Mouse (Mus musculus): ENCODE measurements around the gene Prkcsh. TPM values are rescaled to one million over a fixed set of nuclear protein-coding genes. Genes with fewer than 3 reads are reported as not detected.

Prkcsh gene
- polyA plus RNA-seq, 1 experiment = 106 TPM

DNA sequence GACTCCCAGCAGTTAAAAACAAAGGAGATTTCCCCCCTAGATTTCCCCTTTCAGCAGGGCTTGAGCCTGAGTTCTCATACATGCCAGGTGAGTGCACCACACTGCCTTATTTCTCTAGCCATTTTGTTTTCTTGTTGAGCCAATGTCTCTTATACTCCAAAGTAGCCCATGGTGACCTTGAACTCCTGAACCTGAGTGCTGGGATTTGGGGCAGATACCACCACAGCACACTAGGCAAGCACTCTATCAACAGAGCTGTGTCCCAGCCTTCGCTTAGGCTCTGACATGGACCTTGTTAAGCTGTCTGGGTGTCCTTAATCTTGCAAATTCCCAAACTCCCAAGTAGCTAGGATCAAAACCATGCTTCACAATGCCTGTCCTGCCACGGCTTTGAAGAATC, 39.2 kb downstream of the Prkcsh start:
- DNase-seq (ENCODE audit: extremely low spot score in 1 of 2, low spot score in 1 of 2) = no peak

DNA sequence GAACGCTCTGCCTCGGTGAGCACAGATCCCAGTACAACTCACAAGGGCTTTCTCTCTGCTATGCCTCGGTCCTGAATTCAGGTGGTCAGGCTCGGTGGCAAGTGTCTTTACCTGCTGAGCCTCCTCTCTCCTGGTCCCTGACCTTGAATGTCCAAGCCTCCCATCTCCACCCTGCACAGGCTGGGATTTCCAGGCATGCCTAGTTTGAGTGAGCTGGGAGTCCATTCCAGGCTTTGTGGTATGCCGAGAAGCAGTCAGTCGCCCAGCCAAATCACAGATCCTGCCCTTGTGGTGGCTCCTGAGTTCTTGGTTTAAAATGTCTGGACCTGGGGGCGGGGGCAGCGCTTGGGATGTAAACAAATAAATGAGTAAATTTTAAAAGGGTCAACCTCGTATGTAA, 44.7 kb downstream of the Prkcsh start:
- DNase-seq (ENCODE audit: extremely low spot score in 1 of 2, low spot score in 1 of 2) = no peak

DNA sequence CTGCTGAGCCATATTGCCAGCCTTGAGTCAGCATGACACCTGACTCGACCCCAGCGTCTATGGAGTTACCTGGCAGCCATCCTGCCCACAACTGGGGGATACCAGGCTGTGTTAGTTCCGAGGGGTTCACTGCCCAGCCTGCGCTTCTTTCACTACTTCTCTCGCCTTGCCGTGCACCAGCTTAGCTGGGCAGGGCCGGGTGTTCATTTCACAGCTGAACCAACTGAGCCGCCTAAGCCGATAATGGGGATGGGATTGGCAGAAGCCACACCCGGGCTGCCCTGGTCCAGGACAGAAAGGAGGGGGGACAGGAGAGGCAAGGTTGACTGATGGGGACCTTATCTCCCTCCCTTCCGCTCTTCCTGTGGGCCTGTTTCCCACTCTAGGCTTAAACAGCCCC, 46.7 kb downstream of the Prkcsh start:
- DNase-seq (ENCODE audit: extremely low spot score in 1 of 2, low spot score in 1 of 2) = no peak

DNA sequence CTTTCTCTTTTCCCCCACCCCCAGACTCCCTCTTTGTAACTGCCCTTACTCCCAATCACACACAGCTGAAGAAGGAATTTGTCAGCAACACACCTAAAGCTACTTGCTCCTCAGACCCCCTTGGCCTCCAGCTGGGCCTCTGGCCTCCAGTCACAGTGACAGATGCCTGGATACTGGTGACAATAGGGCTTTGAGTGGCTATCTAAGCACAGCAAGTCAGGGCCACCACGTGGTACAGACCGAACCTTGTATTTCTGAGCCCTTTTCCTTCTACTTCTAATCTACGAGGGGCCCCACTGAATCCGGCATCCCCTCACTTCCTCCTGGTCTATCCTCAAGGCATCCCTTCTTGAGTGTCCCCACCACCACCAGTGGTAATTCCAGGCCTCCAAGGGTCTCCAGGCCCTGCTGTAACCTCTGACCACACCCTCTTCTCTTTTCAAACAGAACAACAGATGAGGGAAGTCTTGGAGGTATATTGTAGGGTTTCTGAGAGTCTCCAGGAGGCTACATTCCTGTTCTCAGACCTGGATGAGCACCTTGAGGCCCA, 47.2 kb downstream of the Prkcsh start:
- DNase-seq (ENCODE audit: extremely low spot score in 1 of 2, low spot score in 1 of 2) = no peak

DNA sequence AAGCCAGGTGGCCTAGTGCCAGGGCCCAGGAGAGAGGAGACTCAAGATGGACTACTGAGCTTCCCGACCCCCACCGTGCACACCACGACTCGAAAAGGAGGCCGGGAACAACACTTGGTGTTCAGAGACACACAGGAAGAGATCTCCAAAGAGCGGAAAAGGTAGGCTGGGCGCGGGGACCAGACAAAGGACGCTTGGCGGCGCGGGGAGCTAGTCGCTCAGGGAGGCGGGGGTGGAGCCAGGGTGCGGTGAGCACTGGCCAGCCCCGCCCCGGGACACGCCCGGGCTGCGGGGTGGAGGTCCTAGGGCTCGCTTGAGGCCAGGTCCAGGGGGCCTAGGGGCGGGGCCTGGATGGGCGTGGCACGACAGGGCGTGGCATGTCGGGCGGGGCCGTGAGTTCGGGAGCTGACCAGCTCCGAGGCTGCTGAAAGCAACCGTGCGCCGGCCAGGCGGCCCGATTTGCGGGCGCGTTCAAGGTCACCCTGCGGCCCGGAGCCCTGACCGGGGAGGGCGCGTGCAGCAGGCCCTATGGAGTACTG, 47.8 kb downstream of the Prkcsh start:
- DNase-seq (ENCODE audit: extremely low spot score in 1 of 2, low spot score in 1 of 2) = peak in 1 of 2 experiments; percentile 71

DNA sequence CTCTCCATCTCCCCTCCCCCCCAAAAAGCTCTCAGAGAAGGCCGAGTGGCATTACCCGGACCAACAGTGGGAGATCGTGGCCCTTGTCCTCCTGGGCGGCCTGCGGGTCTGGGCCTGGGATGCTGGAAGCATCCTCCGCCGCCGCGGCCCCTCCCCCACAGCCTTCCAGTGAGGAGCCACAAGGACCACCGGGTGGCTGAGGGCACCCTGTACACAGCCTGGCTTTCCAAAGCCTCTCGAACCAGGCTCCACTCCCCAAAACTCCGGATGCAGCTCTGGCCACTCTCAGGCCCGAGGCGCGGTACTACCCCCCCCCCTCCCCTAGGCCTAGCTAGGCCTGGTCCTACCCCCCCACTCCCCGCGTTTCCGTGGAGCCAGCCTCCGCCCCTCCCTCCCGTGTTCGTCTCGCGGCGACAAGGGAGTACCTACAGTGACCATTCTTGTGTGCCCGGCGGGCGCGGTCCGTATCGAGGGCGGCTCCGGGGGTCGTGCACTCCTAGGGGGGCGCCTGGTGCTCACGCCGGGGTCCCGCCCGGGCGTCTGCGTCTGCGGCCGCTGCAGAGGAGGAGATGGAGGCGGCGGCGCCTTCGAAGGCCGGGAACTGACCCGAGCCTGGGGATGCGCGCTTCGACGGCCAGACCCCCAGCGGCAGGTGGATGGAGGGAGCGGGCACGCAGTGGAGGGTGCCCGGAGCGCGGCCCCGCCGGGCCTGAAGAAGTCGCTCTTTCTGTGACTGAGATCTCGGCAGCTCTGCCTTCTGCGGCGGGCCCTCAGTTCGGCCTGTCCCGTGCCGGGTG, 48.8 kb downstream of the Prkcsh start:
- DNase-seq (ENCODE audit: extremely low spot score in 1 of 2, low spot score in 1 of 2) = no peak

DNA sequence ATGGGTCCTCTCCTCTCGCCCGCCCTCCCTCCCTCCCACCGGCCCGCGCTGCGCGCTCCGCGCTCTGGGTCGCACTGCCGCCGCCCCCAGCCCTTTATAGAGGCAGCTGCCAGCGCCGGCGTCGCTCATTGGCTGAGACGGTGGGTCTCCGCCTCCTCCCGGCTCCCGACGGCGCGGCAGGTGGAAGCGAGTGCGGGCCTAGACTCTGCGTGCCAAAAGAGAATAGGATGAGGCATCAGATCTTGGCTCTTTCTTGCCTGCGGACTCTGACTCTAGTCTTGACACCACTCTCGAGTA, 49.3 kb downstream of the Prkcsh start, which contains the start of gene Elavl3:
Gene Elavl3, minus strand, starts transcription at position 66 of the 297 bp plus-strand sequence.
- DNase-seq (ENCODE audit: extremely low spot score in 1 of 2, low spot score in 1 of 2) = peak in 1 of 2 experiments; percentile 88

DNA sequence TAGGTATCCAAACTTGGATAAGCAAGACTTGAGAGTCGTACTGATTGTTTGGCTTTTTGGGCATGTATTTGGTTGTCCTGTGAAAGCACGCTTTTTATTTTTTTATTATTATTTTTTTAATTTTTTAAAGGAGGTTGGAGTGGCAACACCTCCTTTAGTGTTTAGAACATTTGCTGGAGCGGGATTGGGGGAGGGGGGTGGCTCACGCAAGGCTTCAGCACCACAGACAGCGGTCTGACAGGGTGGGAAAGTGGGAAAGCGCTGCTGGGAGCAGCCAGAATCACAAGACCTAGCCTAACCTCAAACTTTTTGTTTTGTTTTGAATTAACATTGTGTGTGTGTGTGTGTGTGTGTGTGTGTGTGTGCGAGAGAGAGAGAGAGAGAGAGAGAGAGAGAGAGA, 51.1 kb downstream of the Prkcsh start:
- no peak for DNase-seq (ENCODE audit: extremely low spot score in 1 of 2, low spot score in 1 of 2)

DNA sequence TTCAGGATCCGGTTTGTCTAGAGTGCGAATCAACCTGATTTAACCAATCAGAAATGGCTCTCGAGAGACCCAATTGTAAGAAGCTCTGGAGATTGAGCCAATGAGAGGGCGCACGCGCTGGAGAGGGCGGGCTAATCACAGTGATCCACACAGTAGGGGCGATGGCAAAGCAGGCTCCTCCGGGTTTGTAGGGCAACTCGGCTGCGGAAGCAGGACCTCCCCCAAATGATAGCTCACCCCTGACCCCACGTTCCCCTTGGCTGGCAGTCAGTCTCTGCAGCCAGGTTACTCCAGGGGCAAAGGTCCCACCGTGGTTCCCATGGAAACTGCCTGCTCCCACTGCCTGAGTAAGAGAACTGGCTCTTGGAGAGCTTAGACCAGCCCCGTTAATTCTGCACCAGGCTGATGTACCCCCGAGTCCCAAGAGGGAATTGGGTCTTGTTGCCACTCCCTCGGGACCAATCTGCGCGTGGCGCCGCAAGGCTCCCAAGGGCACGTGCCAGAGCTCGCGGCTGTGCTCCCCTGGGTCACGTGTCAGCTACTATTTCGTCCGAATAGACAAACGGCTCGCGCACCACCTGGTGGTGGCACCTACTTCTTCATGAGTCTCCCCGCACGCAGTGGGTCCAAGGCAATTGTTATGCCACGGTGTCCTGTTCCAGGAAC, 51.9 kb downstream of the Prkcsh start:
- peak; percentile 79 to 85 for DNase-seq (ENCODE audit: extremely low spot score in 1 of 2, low spot score in 1 of 2)

DNA sequence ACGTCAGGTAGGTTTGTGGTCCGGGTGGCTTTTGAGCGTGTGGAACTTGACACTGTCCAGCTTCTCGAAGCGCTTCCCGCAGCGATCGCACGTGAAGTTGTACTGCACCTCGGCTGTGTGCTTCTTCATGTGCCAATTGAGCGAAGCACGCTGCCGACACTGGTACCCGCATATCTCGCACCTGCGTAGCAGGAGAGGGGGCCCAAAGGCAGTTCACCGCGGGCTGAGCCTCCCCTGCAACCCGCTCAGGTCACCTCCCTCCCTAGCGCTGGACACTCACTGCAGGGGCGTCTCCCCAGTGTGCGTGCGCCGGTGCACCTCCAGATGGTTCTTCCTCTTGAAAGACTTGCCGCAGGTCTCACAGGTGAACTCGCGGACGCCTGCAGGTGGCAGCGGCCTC, 53.1 kb downstream of the Prkcsh start:
- no peak for DNase-seq (ENCODE audit: extremely low spot score in 1 of 2, low spot score in 1 of 2)

DNA sequence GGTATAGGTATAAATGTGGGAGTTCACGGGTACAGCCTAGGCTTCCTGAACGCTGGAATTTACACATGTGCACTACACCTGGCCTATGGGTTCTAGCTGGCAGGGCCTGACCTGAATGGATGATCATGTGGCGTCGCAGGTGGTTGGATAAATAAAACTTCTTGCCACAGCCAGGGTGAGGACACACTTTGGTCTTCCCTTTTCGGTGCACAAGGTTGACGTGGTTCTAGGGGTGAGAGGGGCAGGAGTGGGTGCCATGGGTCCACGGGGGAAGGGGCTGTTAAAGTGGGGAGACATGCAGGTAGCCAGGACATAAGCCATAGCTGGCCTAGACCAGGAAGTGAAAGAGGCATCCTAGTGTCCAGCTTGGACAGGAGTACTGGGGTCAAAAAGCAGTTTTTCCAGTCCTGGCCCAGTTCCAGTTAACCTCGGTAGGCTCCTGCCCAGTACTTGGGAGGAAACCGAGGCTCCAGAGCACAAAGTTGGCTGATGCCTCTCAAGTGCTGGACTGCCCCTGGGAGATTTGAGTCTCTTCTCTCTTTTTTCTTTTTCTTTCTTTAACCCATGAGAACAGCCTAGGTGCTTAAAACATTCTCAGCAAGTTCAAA, 53.8 kb downstream of the Prkcsh start:
- DNase-seq (ENCODE audit: extremely low spot score in 1 of 2, low spot score in 1 of 2) = no peak

DNA sequence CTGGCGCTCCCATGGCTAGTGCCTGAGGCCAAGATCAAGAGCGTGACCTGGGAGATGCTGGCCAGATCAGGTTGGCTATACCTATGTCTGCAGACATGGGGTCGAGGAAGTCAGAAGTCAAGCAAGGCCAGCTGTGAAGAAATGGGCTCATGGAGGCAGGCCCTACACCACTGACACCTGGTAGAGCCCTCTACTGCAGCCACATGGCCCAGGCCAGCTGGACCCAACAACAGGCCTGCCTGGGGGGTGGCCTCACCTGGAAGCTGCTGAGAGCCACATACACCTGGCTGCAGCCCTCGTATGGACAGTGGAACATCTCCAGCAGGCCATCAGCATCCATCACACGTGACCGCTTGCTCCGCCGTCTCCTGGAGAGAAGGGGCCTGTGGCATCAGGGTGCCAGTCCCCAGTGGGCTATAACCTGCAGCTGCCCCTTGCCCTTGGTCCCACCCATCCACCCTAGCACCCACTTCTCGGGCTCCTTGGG, 54.5 kb downstream of the Prkcsh start:
- DNase-seq (ENCODE audit: extremely low spot score in 1 of 2, low spot score in 1 of 2) = no peak

DNA sequence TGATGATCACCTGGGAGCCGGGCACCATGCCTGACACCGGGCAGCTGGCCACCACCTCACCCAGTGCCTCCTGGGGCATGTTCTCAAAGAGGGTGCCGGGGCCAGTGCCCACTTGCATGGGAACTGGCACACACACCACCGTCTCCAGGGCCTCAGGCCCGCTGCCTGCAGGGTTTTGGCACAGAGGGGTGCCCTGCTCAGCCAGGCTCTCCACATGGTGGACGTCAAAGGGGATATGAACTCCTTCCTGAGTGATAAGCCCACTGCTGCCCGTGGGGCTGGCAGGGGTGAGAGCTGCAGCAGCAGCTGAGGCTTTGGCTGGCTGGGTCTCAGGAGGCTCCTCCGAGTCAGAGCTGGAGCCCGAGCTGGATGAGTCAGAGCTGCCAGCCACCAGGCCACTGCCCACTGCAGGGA, 55.4 kb downstream of the Prkcsh start:
- no peak for DNase-seq (ENCODE audit: extremely low spot score in 1 of 2, low spot score in 1 of 2)

DNA sequence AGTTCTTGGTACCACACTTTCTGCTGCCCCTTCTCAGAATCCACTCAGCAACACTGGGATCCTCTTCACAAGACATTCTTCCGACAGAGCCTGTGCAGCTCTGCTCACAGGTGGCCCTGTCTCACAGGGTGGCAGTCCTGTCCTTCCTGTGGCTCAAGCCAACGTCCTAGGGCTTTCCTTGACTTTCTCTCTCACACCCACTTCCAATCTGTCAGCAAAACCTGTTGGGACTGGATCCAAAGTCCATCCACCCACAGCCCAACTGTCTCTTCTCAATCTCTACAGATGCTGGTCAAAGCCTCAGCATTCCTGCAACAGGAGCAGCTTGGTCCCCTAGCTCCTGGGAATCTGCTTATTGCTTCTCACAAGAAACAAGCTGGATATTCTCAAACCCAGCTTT, 58.7 kb downstream of the Prkcsh start:
- DNase-seq (ENCODE audit: extremely low spot score in 1 of 2, low spot score in 1 of 2) = peak; percentile 74 to 84

Other genes with a start within 250 kb of the Prkcsh start
- 3.3 and 3.8 TPM in 2 replicates for gene Spc24, start 242.5 kb upstream of the Prkcsh start, polyA plus RNA-seq (2012; rRNA removed)
- gene Kank2, start 204.1 kb upstream of the Prkcsh start, polyA plus RNA-seq (2012; rRNA removed) = 7.9 and 8.0 TPM in 2 replicates
- gene Angptl8, start 167.3 kb upstream of the Prkcsh start, polyA plus RNA-seq (2012; rRNA removed) = not detected in 2 replicates
- gene Dock6, start 150.2 kb upstream of the Prkcsh start, polyA plus RNA-seq (2012; rRNA removed) = 47.7 and 50.1 TPM in 2 replicates
- gene Rab3d, start 84.6 kb upstream of the Prkcsh start, polyA plus RNA-seq (2012; rRNA removed) = 10.9 and 13.6 TPM in 2 replicates
- gene Ccdc159, start 75.3 kb upstream of the Prkcsh start, polyA plus RNA-seq (2012; rRNA removed) = 18.3 and 26.9 TPM in 2 replicates
- 53.8 and 53.9 TPM in 2 replicates for gene Tmem205, start 75.2 kb upstream of the Prkcsh start, polyA plus RNA-seq (2012; rRNA removed)
- gene Plppr2, start 65.8 kb upstream of the Prkcsh start, polyA plus RNA-seq (2012; rRNA removed) = 182 and 192 TPM in 2 replicates
- 9.0 and 10.1 TPM in 2 replicates for gene Swsap1, start 47.1 kb upstream of the Prkcsh start, polyA plus RNA-seq (2012; rRNA removed)
- gene Epor, start 39.3 kb upstream of the Prkcsh start, polyA plus RNA-seq (2012; rRNA removed) = 8.8 and 10.3 TPM in 2 replicates
- gene Rgl3, start 13.4 kb upstream of the Prkcsh start, polyA plus RNA-seq (2012; rRNA removed) = 5.0 and 6.7 TPM in 2 replicates
- 6.9 TPM in 2 replicates for gene Ccdc151, start 172 bp upstream of the Prkcsh start, polyA plus RNA-seq (2012; rRNA removed)
- 143 and 155 TPM in 2 replicates for gene Elavl3, start 49.2 kb downstream of the Prkcsh start, polyA plus RNA-seq (2012; rRNA removed)
- gene Gm49318, start 68.5 kb downstream of the Prkcsh start, polyA plus RNA-seq (2012; rRNA removed) = 0.54 TPM in 1 of 2 replicates, not detected in the other
- 38.2 and 39.5 TPM in 2 replicates for gene Zfp653, start 68.6 kb downstream of the Prkcsh start, polyA plus RNA-seq (2012; rRNA removed)
- gene Ecsit, start 82.6 kb downstream of the Prkcsh start, polyA plus RNA-seq (2012; rRNA removed) = 62.5 and 64.9 TPM in 2 replicates
- 1.4 and 2.3 TPM in 2 replicates for gene Cnn1, start 96.4 kb downstream of the Prkcsh start, polyA plus RNA-seq (2012; rRNA removed)
- 107 and 121 TPM in 2 replicates for gene Elof1, start 114.4 kb downstream of the Prkcsh start, polyA plus RNA-seq (2012; rRNA removed)
- 0.60 and 1.6 TPM in 2 replicates for gene Acp5, start 132.9 kb downstream of the Prkcsh start, polyA plus RNA-seq (2012; rRNA removed)
- gene Pigyl, start 154.0 kb downstream of the Prkcsh start, polyA plus RNA-seq (2012; rRNA removed) = 93.7 and 106 TPM in 2 replicates
- 0.04 TPM in 1 of 2 replicates, not detected in the other for gene Zfp872, start 185.3 kb downstream of the Prkcsh start, polyA plus RNA-seq (2012; rRNA removed)
- gene Zfp809, start 222.9 kb downstream of the Prkcsh start, polyA plus RNA-seq (2012; rRNA removed) = 16.8 and 17.4 TPM in 2 replicates